Mouse (Mus musculus) heart, adult 2 months (tissue): Measurements from ENCODE around the gene Loxl3. TPM values are rescaled to one million over a fixed set of nuclear protein-coding genes. Genes with fewer than 3 reads are reported as not detected.

Experiments used
- DNase-seq, 2 experiments: peaks; one replicate each; pipeline ENCODE4 v3.0.0; 2021
- H3K27ac ChIP-seq: fragments of 200-600 bp; 2 replicates; pipeline ENCODE4 v1.8.1; 2022
- H3K27me3 ChIP-seq: fragments of 200-500 bp; 2 replicates; pipeline ENCODE4 v1.6.1; 2012; ENCODE audit warnings: mild to moderate bottlenecking, low read length, inconsistent platforms, mixed read lengths; ENCODE audit not compliant: control insufficient read depth, insufficient read depth
- H3K36me3 ChIP-seq: fragments of 200-500 bp; 2 replicates; pipeline ENCODE4 v1.6.1; 2012; ENCODE audit warnings: low read length, inconsistent platforms; ENCODE audit not compliant: control insufficient read depth, insufficient read depth
- H3K4me1 ChIP-seq: fragments of 200-500 bp; 2 replicates; pipeline ENCODE4 v1.6.1; 2011; ENCODE audit warnings: low read length; ENCODE audit not compliant: control insufficient read depth, insufficient read depth
- H3K4me3 ChIP-seq: fragments of 200-600 bp; 2 replicates; pipeline ENCODE4 v1.8.1; 2022
- H3K79me2 ChIP-seq: fragments of 200-500 bp; replicated peaks from 2 replicates; pipeline ENCODE4 v1.6.1; 2012; ENCODE audit warnings: mild to moderate bottlenecking, inconsistent platforms, low read length, moderate library complexity, mixed read lengths; ENCODE audit not compliant: control insufficient read depth, insufficient read depth
- H3K9ac ChIP-seq: fragments of 200-500 bp; 2 replicates; pipeline ENCODE4 v1.6.1; 2012; ENCODE audit warnings: low read depth, mild to moderate bottlenecking, control low read depth, inconsistent platforms, low read length, mixed read lengths
- CTCF ChIP-seq: fragments of 200-600 bp; IDR thresholded peaks from 2 replicates; pipeline ENCODE4 v1.8.1; 2022; ENCODE audit warnings: antibody characterized with exemption, mild to moderate bottlenecking, moderate library complexity
- EP300 ChIP-seq: fragments of 200-500 bp; IDR thresholded peaks from 2 replicates; pipeline ENCODE4 v1.6.1; 2011; ENCODE audit warnings: low read depth, low read length, control low read depth; ENCODE audit not compliant: insufficient read depth
- POLR2A ChIP-seq: fragments of 200-500 bp; IDR thresholded peaks from 2 replicates; pipeline ENCODE4 v1.6.1; 2011; ENCODE audit warnings: mild to moderate bottlenecking, low read depth, low read length, control low read depth; ENCODE audit not compliant: insufficient read depth
- WGBS: fragments of 180-500 bp; shearing (Covaris S2); methylation state at CpG from one replicate; pipeline ENCODE4 v1.1.7; 2018; 5-methylcytosine and 5-hydroxymethylcytosine counted together
- intact Hi-C: fragments of 180-260 bp; cut with DNase I; formaldehyde crosslinking; loops from one replicate; pipeline ENCODE4 v1.15.1; 2025
- polyA plus RNA-seq: library from polyadenylated mRNA; depleted of rRNA; stranded (reverse); fragments of >200 nt; gene quantifications from 2 replicates; pipeline ENCODE4 v1.2.3, GENCODE M21; 2012
- total RNA-seq, 2 experiments: library from RNA; stranded (reverse); gene quantifications; 2 replicates each; pipeline ENCODE4 v1.2.3; 2021

Gene Loxl3
- total and polyA plus RNA-seq, 3 experiments = 1.9 to 5.4 (median 2.1) TPM

GRCm38 (mm10) chr6:83069488-83070246 is 35.7 kb downstream of the Loxl3 start:
- peak in 1 of 2 experiments; percentile 44 for DNase-seq
- WGBS = 2% methylated on average over 69 of the region's 69 CpGs
- no peak overlapping the region for H3K9ac ChIP-seq
- no peak overlapping the region for H3K4me3 ChIP-seq
- H3K4me1 ChIP-seq = no peaks in the 10 kb centered on the region
- peaks cover 42% of the 10 kb centered on the region for H3K27me3 ChIP-seq
- no peaks in the 10 kb centered on the region for H3K79me2 ChIP-seq
- TF ChIP-seq POLR2A (no peak), CTCF (no peak), EP300 (no peak)
- no peak overlapping the region for H3K27ac ChIP-seq
- no peaks in the 10 kb centered on the region for H3K36me3 ChIP-seq
- intact Hi-C loops = no loop called here

- 0% methylated on average over 3 of the region's 10 CpGs for WGBS
- Histone ChIP-seq H3K4me1 (no peaks in the 10 kb centered on the region), H3K27me3 (peaks cover 40% of the 10 kb centered on the region), H3K4me3 (no peak within 1 kb of the TSS), H3K36me3 (no peaks in the 10 kb centered on the region), H3K79me2 (no peaks in the 10 kb centered on the region), H3K9ac (no peak within 1 kb of the TSS), H3K27ac (no peak within 1 kb of the TSS)
- intact Hi-C loops = no loop called here
- DNase-seq = no peak
- TF ChIP-seq EP300 (no peak), CTCF (no peak), POLR2A (no peak)
Measured at GRCm38 (mm10) chr6:83070247-83070310, 36.1 kb downstream of the Loxl3 start, which contains the start of gene Tlx2. TSS of gene Tlx2 (minus strand) at chr6:83070293.

- Histone ChIP-seq H3K36me3 (no peaks in the 10 kb centered on the region), H3K27me3 (peaks cover 40% of the 10 kb centered on the region), H3K79me2 (no peaks in the 10 kb centered on the region), H3K27ac (no peak overlapping the region), H3K4me1 (no peaks in the 10 kb centered on the region), H3K9ac (no peak overlapping the region), H3K4me3 (no peak overlapping the region)
- DNase-seq = peak; percentile 45 to 67
- intact Hi-C loops = no loop called here
- TF ChIP-seq CTCF (no peak), EP300 (no peak), POLR2A (no peak)
- WGBS = 2% methylated on average over 56 of the region's 58 CpGs
Measured at GRCm38 (mm10) chr6:83070311-83071219, 36.6 kb downstream of the Loxl3 start.

- no peak overlapping the region for H3K27ac ChIP-seq
- H3K9ac ChIP-seq = no peak overlapping the region
- WGBS = 4% methylated on average over 24 of the region's 24 CpGs
- peak in 1 of 2 experiments; percentile 39 for DNase-seq
- intact Hi-C loops = no loop called here
- H3K79me2 ChIP-seq = no peaks in the 10 kb centered on the region
- peaks cover 38% of the 10 kb centered on the region for H3K27me3 ChIP-seq
- H3K36me3 ChIP-seq = no peaks in the 10 kb centered on the region
- TF ChIP-seq CTCF (no peak), EP300 (no peak), POLR2A (no peak)
- H3K4me3 ChIP-seq = no peak overlapping the region
- no peaks in the 10 kb centered on the region for H3K4me1 ChIP-seq
Measured at GRCm38 (mm10) chr6:83071220-83071619, 37.2 kb downstream of the Loxl3 start.

GRCm38 (mm10) chr6:83074979-83075378 is 41.0 kb downstream of the Loxl3 start:
- TF ChIP-seq POLR2A = no peak
- TF ChIP-seq CTCF = peak; percentile 39
- no peaks in the 10 kb centered on the region for H3K79me2 ChIP-seq
- H3K27ac ChIP-seq = no peak overlapping the region
- intact Hi-C loops = no loop called here
- no peak overlapping the region for H3K4me3 ChIP-seq
- no peak overlapping the region for H3K9ac ChIP-seq
- peaks cover 21% of the 10 kb centered on the region for H3K27me3 ChIP-seq
- 16% methylated on average over 2 of the region's 2 CpGs for WGBS
- H3K36me3 ChIP-seq = no peaks in the 10 kb centered on the region
- peaks cover 4% of the 10 kb centered on the region for H3K4me1 ChIP-seq
- DNase-seq = no peak
